Mouse (Mus musculus): ENCODE data around the gene Blvra. TPM values are rescaled to one million over a fixed set of nuclear protein-coding genes. Genes with fewer than 3 reads are reported as not detected.
"Not testable (repeated sequence)": the region's sequence is repeated elsewhere in the genome, so short reads cannot be mapped to it uniquely, and the experiment has no call there.

Gene Blvra
- polyA plus RNA-seq, 1 experiment: not detected

- Histone ChIP-seq H3K4me3 (ENCODE audit: insufficient read depth, low read depth, low read length) (no peak overlapping the region), H3K27ac (ENCODE audit: insufficient read depth, low read depth, low read length) (no peak overlapping the region), H3K4me1 (ENCODE audit: control insufficient read depth, insufficient read depth, low read length) (no peaks in the 10 kb centered on the region)
- no peak for TF ChIP-seq POLR2A (IDR thresholded peaks at IDR 0.05; ENCODE audit: insufficient read depth, low read depth, low read length)
- no peak for TF ChIP-seq CTCF (IDR thresholded peaks at IDR 0.05; ENCODE audit: insufficient read depth, low read depth, low read length)
- 93% methylated on average over 11 of the region's 11 CpGs for WGBS
Observed at GRCm38 (mm10) chr2:127079881-127080590, 9.6 kb downstream of the Blvra start.

GRCm38 (mm10) chr2:127080591-127081218 lies 10.2 kb downstream of the Blvra start:
- TF ChIP-seq CTCF (IDR thresholded peaks at IDR 0.05; ENCODE audit: insufficient read depth, low read depth, low read length): no peak
- no peak for TF ChIP-seq POLR2A (IDR thresholded peaks at IDR 0.05; ENCODE audit: insufficient read depth, low read depth, low read length)

GRCm38 (mm10) chr2:127086235-127086634 lies 15.8 kb downstream of the Blvra start:
- Histone ChIP-seq H3K4me1 (ENCODE audit: control insufficient read depth, insufficient read depth, low read length) (no peaks in the 10 kb centered on the region), H3K4me3 (ENCODE audit: insufficient read depth, low read depth, low read length) (no peak overlapping the region), H3K27ac (ENCODE audit: insufficient read depth, low read depth, low read length) (no peak overlapping the region)
- TF ChIP-seq POLR2A (IDR thresholded peaks at IDR 0.05; ENCODE audit: insufficient read depth, low read depth, low read length): no peak
- TF ChIP-seq CTCF (IDR thresholded peaks at IDR 0.05; ENCODE audit: insufficient read depth, low read depth, low read length): no peak
- 89% methylated on average over 5 of the region's 5 CpGs for whole genome bisulfite sequencing

More at GRCm38 (mm10) chr2:127080591-127081218, 10.2 kb downstream of the Blvra start:
- Histone ChIP-seq H3K27ac (ENCODE audit: insufficient read depth, low read depth, low read length) (no peak overlapping the region), H3K4me1 (ENCODE audit: control insufficient read depth, insufficient read depth, low read length) (no peaks in the 10 kb centered on the region), H3K4me3 (ENCODE audit: insufficient read depth, low read depth, low read length) (no peak overlapping the region)
- 89% methylated on average over 11 of the region's 11 CpGs for WGBS

- H3K4me1 ChIP-seq (ENCODE audit: control insufficient read depth, insufficient read depth, low read length); H3K4me3 ChIP-seq (ENCODE audit: insufficient read depth, low read depth, low read length); H3K27ac ChIP-seq (ENCODE audit: insufficient read depth, low read depth, low read length): not testable (repeated sequence)
Observed at GRCm38 (mm10) chr2:127090151-127090550, 19.7 kb downstream of the Blvra start.

- no peak overlapping the region for H3K27ac ChIP-seq (ENCODE audit: insufficient read depth, low read depth, low read length)
- no peaks in the 10 kb centered on the region for H3K4me1 ChIP-seq (ENCODE audit: control insufficient read depth, insufficient read depth, low read length)
- H3K4me3 ChIP-seq (ENCODE audit: insufficient read depth, low read depth, low read length): no peak overlapping the region
- 71% methylated on average over 8 of the region's 8 CpGs for WGBS
- no peak for TF ChIP-seq POLR2A (IDR thresholded peaks at IDR 0.05; ENCODE audit: insufficient read depth, low read depth, low read length)
- TF ChIP-seq CTCF (IDR thresholded peaks at IDR 0.05; ENCODE audit: insufficient read depth, low read depth, low read length): no peak
Observed at GRCm38 (mm10) chr2:127092000-127092399, 21.5 kb downstream of the Blvra start.

- WGBS: 94% methylated on average over 4 of the region's 4 CpGs
- no peak for TF ChIP-seq POLR2A (IDR thresholded peaks at IDR 0.05; ENCODE audit: insufficient read depth, low read depth, low read length)
- TF ChIP-seq CTCF (IDR thresholded peaks at IDR 0.05; ENCODE audit: insufficient read depth, low read depth, low read length): no peak
- H3K4me3 ChIP-seq (ENCODE audit: insufficient read depth, low read depth, low read length): no peak overlapping the region
- H3K27ac ChIP-seq (ENCODE audit: insufficient read depth, low read depth, low read length): no peak overlapping the region
- H3K4me1 ChIP-seq (ENCODE audit: control insufficient read depth, insufficient read depth, low read length): no peaks in the 10 kb centered on the region
Observed at GRCm38 (mm10) chr2:127108986-127109385, 38.5 kb downstream of the Blvra start.

GRCm38 (mm10) chr2:127121591-127122235 lies 51.2 kb downstream of the Blvra start:
- Histone ChIP-seq H3K27ac (ENCODE audit: insufficient read depth, low read depth, low read length) (no peak overlapping the region), H3K4me3 (ENCODE audit: insufficient read depth, low read depth, low read length) (no peak overlapping the region), H3K4me1 (ENCODE audit: control insufficient read depth, insufficient read depth, low read length) (no peaks in the 10 kb centered on the region; the same call in 1 of the 2 replicates)
- 73% methylated on average over 8 of the region's 8 CpGs for WGBS
- TF ChIP-seq POLR2A (IDR thresholded peaks at IDR 0.05; ENCODE audit: insufficient read depth, low read depth, low read length): no peak
- TF ChIP-seq CTCF (IDR thresholded peaks at IDR 0.05; ENCODE audit: insufficient read depth, low read depth, low read length): no peak

GRCm38 (mm10) chr2:127128926-127129325 lies 58.5 kb downstream of the Blvra start:
- Histone ChIP-seq H3K27ac (ENCODE audit: insufficient read depth, low read depth, low read length) (no peak overlapping the region), H3K4me1 (ENCODE audit: control insufficient read depth, insufficient read depth, low read length) (peaks cover 4% of the 10 kb centered on the region), H3K4me3 (ENCODE audit: insufficient read depth, low read depth, low read length) (no peak overlapping the region)
- 69% methylated on average over 5 of the region's 5 CpGs for WGBS
- no peak for TF ChIP-seq CTCF (IDR thresholded peaks at IDR 0.05; ENCODE audit: insufficient read depth, low read depth, low read length)
- no peak for TF ChIP-seq POLR2A (IDR thresholded peaks at IDR 0.05; ENCODE audit: insufficient read depth, low read depth, low read length)

- H3K27ac ChIP-seq (ENCODE audit: insufficient read depth, low read depth, low read length): no peak overlapping the region
- H3K4me1 ChIP-seq (ENCODE audit: control insufficient read depth, insufficient read depth, low read length): peaks cover 4% of the 10 kb centered on the region
- no peak overlapping the region for H3K4me3 ChIP-seq (ENCODE audit: insufficient read depth, low read depth, low read length)
- WGBS: 69% methylated on average over 8 of the region's 8 CpGs
- TF ChIP-seq POLR2A (IDR thresholded peaks at IDR 0.05; ENCODE audit: insufficient read depth, low read depth, low read length) (no peak), CTCF (IDR thresholded peaks at IDR 0.05; ENCODE audit: insufficient read depth, low read depth, low read length) (no peak)
Observed at GRCm38 (mm10) chr2:127131353-127131752, 60.9 kb downstream of the Blvra start.

All from olfactory bulb, adult 2 months (tissue).